Mouse (Mus musculus) bone marrow, adult 2 months (tissue): ENCODE results near the gene Gldn.

Experiments
- CTCF ChIP-seq: fragments of 200-500 bp; IDR thresholded peaks from 2 replicates; pipeline ENCODE4 v1.5.1; 2011; ENCODE audit warnings: low read length, control low read depth; ENCODE audit not compliant: control insufficient read depth, insufficient read depth
- POLR2A ChIP-seq: fragments of 200-500 bp; IDR thresholded peaks from 2 replicates; pipeline ENCODE4 v1.6.1; 2011; ENCODE audit warnings: low read depth, mild to moderate bottlenecking, control low read depth, low read length, borderline replicate concordance; ENCODE audit not compliant: control insufficient read depth

DNA sequence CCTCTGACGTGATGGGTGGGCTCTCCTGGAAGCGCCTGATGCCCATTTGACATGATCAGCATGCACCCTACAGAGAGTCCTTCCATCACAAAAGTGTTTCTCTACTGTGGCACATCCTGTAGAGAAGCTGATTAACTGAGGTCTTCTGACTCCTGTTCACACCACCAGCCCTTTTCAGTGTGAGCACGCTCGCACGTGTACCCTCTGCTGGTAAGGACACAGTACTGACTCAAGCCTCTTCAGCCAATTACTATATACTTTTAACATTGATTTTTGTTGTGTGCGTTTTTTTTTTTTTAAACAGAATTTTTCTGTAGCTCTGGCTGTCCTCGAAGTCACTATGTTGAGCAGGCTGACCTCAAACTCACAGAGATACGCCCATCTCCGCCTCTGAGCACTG lies 30.1 kb downstream of the Gldn start:
- no peak for TF ChIP-seq CTCF
- no peak for TF ChIP-seq POLR2A
